Mouse (Mus musculus) hindbrain, postnatal 0 days (tissue): ENCODE measurements at regions not wholly inside any gene's neighbourhood (a gene's known extent, or its start where the extent isn't known, plus 50 kb on each side); places are given as distances from the start of the nearest gene placed in this dataset.
A peak's percentile ranks its signal among the peaks of the same experiment; 100 is the strongest.

Source experiments
- ATAC-seq: fragments of 200-750 bp; cut with Nextera tagmentation; 2 replicates; pipeline ENCODE4 v1.8.0; 2017; ENCODE audit warnings: mild to moderate bottlenecking, moderate TSS enrichment, moderate library complexity
- DNase-seq: peaks from one replicate; pipeline ENCODE4 v3.0.0-alpha.2; 2015; ENCODE audit warnings: low spot score
- H3K27ac ChIP-seq: fragments of 300-500 bp; sonication (generic); 2 replicates; pipeline ENCODE4 v1.5.1; 2014; ENCODE audit warnings: mild to moderate bottlenecking
- H3K27me3 ChIP-seq: fragments of 300-500 bp; sonication (generic); 2 replicates; pipeline ENCODE4 v1.6.1; 2014; ENCODE audit warnings: low read length, mixed read lengths; ENCODE audit not compliant: insufficient read depth
- H3K36me3 ChIP-seq: fragments of 300-500 bp; sonication (generic); 2 replicates; pipeline ENCODE4 v1.6.1; 2014; ENCODE audit warnings: low read length, mixed read lengths; ENCODE audit not compliant: insufficient read depth
- H3K4me1 ChIP-seq: fragments of 300-500 bp; sonication (generic); 2 replicates; pipeline ENCODE4 v1.6.1; 2014; ENCODE audit warnings: antibody characterized with exemption, low read length, mixed read lengths; ENCODE audit not compliant: insufficient read depth
- H3K4me2 ChIP-seq: fragments of 300-500 bp; sonication (generic); 2 replicates; pipeline ENCODE4 v1.6.1; 2014; ENCODE audit warnings: low read depth, mild to moderate bottlenecking, low read length, moderate library complexity, mixed read lengths
- H3K4me3 ChIP-seq: fragments of 300-500 bp; sonication (generic); 2 replicates; pipeline ENCODE4 v1.5.1; 2014; ENCODE audit warnings: low read length
- H3K9ac ChIP-seq: fragments of 300-500 bp; sonication (generic); replicated peaks from 2 replicates; pipeline ENCODE4 v1.6.1; 2014; ENCODE audit warnings: mild to moderate bottlenecking, low read length, moderate library complexity, mixed read lengths
- H3K9me3 ChIP-seq: fragments of 300-500 bp; sonication (generic); 2 replicates; pipeline ENCODE4 v1.6.1; 2016; ENCODE audit warnings: low read length, mixed read lengths
- CTCF ChIP-seq: IDR thresholded peaks from 2 replicates; pipeline ENCODE4 v1.5.1; 2016; ENCODE audit warnings: antibody characterized with exemption, control low read depth, low read depth
- WGBS: fragments of 180-500 bp; shearing (Covaris S2); extraction: QIAGEN DNeasy Blood & Tissue Kit; methylation state at CpG from one replicate; pipeline ENCODE4 v1.1.7; 2014; 5-methylcytosine and 5-hydroxymethylcytosine counted together

GRCm38 (mm10) chr16:26302045-26302444 lies 69.6 kb downstream of the Cldn1 start:
- H3K27me3 ChIP-seq, result no peaks in the 10 kb centered on the region
- no peaks in the 10 kb centered on the region for H3K9me3 ChIP-seq
- DNase-seq (no peak), ATAC-seq (no peak)
- no peak overlapping the region for H3K4me3 ChIP-seq
- no peak for TF ChIP-seq CTCF
- no peaks in the 10 kb centered on the region for H3K36me3 ChIP-seq
- H3K4me1 ChIP-seq, result no peaks in the 10 kb centered on the region
- H3K4me2 ChIP-seq, result no peak overlapping the region
- H3K9ac ChIP-seq, result no peak overlapping the region
- WGBS, result 78% methylated on average over 2 of the region's 2 CpGs
- no peak overlapping the region for H3K27ac ChIP-seq

GRCm38 (mm10) chr16:26291692-26292091 lies 79.9 kb downstream of the Cldn1 start:
- 66% methylated on average over 2 of the region's 2 CpGs for WGBS
- DNase-seq (no peak), ATAC-seq (no peak)
- H3K36me3 ChIP-seq, result no peaks in the 10 kb centered on the region
- H3K9ac ChIP-seq, result no peak overlapping the region
- no peak overlapping the region for H3K4me2 ChIP-seq
- H3K9me3 ChIP-seq, result no peaks in the 10 kb centered on the region
- no peaks in the 10 kb centered on the region for H3K4me1 ChIP-seq
- H3K27ac ChIP-seq, result no peak overlapping the region
- no peaks in the 10 kb centered on the region for H3K27me3 ChIP-seq
- no peak overlapping the region for H3K4me3 ChIP-seq
- no peak for TF ChIP-seq CTCF

GRCm38 (mm10) chr16:26285627-26286026 lies 86.0 kb downstream of the Cldn1 start:
- no peak overlapping the region for H3K9ac ChIP-seq
- DNase-seq (no peak), ATAC-seq (no peak)
- no peaks in the 10 kb centered on the region for H3K4me1 ChIP-seq
- no peak overlapping the region for H3K4me2 ChIP-seq
- no peaks in the 10 kb centered on the region for H3K36me3 ChIP-seq
- no peaks in the 10 kb centered on the region for H3K27me3 ChIP-seq
- no peak overlapping the region for H3K27ac ChIP-seq
- no peaks in the 10 kb centered on the region for H3K9me3 ChIP-seq
- 74% methylated on average over 1 of the region's 1 CpGs for WGBS
- TF ChIP-seq CTCF, result no peak
- H3K4me3 ChIP-seq, result no peak overlapping the region

GRCm38 (mm10) chr16:26284713-26285112 lies 86.9 kb downstream of the Cldn1 start:
- H3K4me1 ChIP-seq, result no peaks in the 10 kb centered on the region
- H3K27me3 ChIP-seq, result no peaks in the 10 kb centered on the region
- no peak for TF ChIP-seq CTCF
- H3K4me2 ChIP-seq, result no peak overlapping the region
- ATAC-seq, result no peak
- no peaks in the 10 kb centered on the region for H3K9me3 ChIP-seq
- no peak overlapping the region for H3K9ac ChIP-seq
- no peak overlapping the region for H3K27ac ChIP-seq
- WGBS, result 92% methylated on average over 6 of the region's 6 CpGs
- H3K4me3 ChIP-seq, result no peak overlapping the region
- no peak for DNase-seq
- no peaks in the 10 kb centered on the region for H3K36me3 ChIP-seq

- Histone ChIP-seq H3K27ac (no peak overlapping the region), H3K4me2 (no peak overlapping the region), H3K9me3 (no peaks in the 10 kb centered on the region), H3K9ac (no peak overlapping the region), H3K27me3 (no peaks in the 10 kb centered on the region), H3K36me3 (no peaks in the 10 kb centered on the region), H3K4me3 (no peak overlapping the region), H3K4me1 (no peaks in the 10 kb centered on the region)
- WGBS, result 52% methylated on average over 1 of the region's 1 CpGs
- TF ChIP-seq CTCF, result no peak
- no peak for ATAC-seq
- DNase-seq, result no peak
These were observed 89.2 kb downstream of the Cldn1 start for GRCm38 (mm10) chr16:26282418-26282817.

- Histone ChIP-seq H3K4me3 (no peak overlapping the region), H3K9me3 (no peaks in the 10 kb centered on the region), H3K4me1 (no peaks in the 10 kb centered on the region), H3K27me3 (no peaks in the 10 kb centered on the region), H3K27ac (no peak overlapping the region), H3K9ac (no peak overlapping the region), H3K36me3 (no peaks in the 10 kb centered on the region), H3K4me2 (no peak overlapping the region)
- 92% methylated on average over 2 of the region's 2 CpGs for WGBS
- no peak for TF ChIP-seq CTCF
- ATAC-seq, result no peak
- DNase-seq, result no peak
These were observed 90.1 kb downstream of the Cldn1 start for GRCm38 (mm10) chr16:26281496-26281895.

- DNase-seq (no peak), ATAC-seq (no peak)
- TF ChIP-seq CTCF, result no peak
- Histone ChIP-seq H3K9ac (no peak overlapping the region), H3K27me3 (no peaks in the 10 kb centered on the region), H3K4me2 (no peak overlapping the region), H3K36me3 (no peaks in the 10 kb centered on the region), H3K4me1 (no peaks in the 10 kb centered on the region), H3K4me3 (no peak overlapping the region), H3K9me3 (no peaks in the 10 kb centered on the region), H3K27ac (no peak overlapping the region)
- 88% methylated on average over 1 of the region's 1 CpGs for WGBS
These were observed 94.9 kb downstream of the Cldn1 start for GRCm38 (mm10) chr16:26276789-26277188.

GRCm38 (mm10) chr16:26252824-26253223 lies 118.8 kb downstream of the Cldn1 start:
- no peak overlapping the region for H3K27ac ChIP-seq
- no peak overlapping the region for H3K4me3 ChIP-seq
- H3K27me3 ChIP-seq, result no peaks in the 10 kb centered on the region
- TF ChIP-seq CTCF, result peak; percentile 49
- 82% methylated on average over 2 of the region's 2 CpGs for WGBS
- H3K36me3 ChIP-seq, result no peaks in the 10 kb centered on the region
- ATAC-seq (no peak), DNase-seq (peak; percentile 23)
- no peaks in the 10 kb centered on the region for H3K4me1 ChIP-seq
- H3K9me3 ChIP-seq, result no peaks in the 10 kb centered on the region
- no peak overlapping the region for H3K4me2 ChIP-seq
- H3K9ac ChIP-seq, result no peak overlapping the region
